Mouse (Mus musculus) MEL (cell line): ENCODE data around the gene Zmynd10.

Source experiments
- ELF1 ChIP-seq: IDR thresholded peaks from 2 replicates; pipeline ENCODE4 v1.6.1; 2014; ENCODE audit warnings: low read depth, mild to moderate bottlenecking, inconsistent platforms, low read length, improper control_type of control experiment, moderate library complexity
- JUND ChIP-seq: IDR thresholded peaks from 2 replicates; pipeline ENCODE4 v1.6.1; 2011; ENCODE audit warnings: low read depth, mild to moderate bottlenecking, improper control_type of control experiment, low read length
- MAX ChIP-seq: IDR thresholded peaks from 2 replicates; pipeline ENCODE4 v1.6.1; 2011; ENCODE audit warnings: low read length, improper control_type of control experiment

DNA sequence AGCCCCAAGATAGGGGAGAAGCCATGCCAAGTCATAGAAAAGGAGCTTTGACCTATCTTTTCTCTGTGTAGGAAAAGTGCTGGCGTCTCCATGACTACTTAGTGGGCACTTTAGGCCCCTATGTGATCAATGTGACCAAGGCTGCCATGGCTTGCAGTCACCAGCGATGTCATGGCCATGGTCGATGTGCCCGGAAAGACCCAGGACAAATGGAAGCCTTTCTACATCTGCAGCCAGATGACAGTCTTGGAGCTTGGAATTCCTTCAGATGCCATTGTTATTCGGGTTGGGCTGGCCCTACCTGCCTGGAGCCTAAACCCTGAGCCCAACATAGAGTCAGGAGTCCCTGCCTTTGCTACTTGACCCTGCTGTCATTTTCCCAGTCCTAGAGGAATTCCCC, 39.4 kb downstream of the Zmynd10 start:
- no peak for TF ChIP-seq ELF1
- no peak for TF ChIP-seq MAX
- TF ChIP-seq JUND: no peak
